8 mouse cellular contexts compared by ENCODE assay signal in genomic region chr2:31689045-31689444, GRCm38 (mm10). TPM values are rescaled to one million over a fixed set of nuclear protein-coding genes. Genes with fewer than 3 reads are reported as not detected.
DNase-seq lines count a peak whose midpoint lies in the region; ATAC-seq and TF ChIP-seq lines count a peak whose summit lies in the region.

No protein-coding gene starts in this region.

- peak overlapping the region; percentile 88 for H3K9ac ChIP-seq in liver, embryonic 11.5 days (ENCODE audit: low read depth, low read length)
- peak overlapping the region; percentile 94 for H3K9ac ChIP-seq in neural tube, embryonic 13.5 days

- no peak for ATAC-seq in liver, embryonic 11.5 days (replicated peaks; ENCODE audit: low FRiP score)
- no peak for ATAC-seq in neural tube, embryonic 13.5 days (ENCODE audit: low read depth)

- H3K4me2 ChIP-seq in liver, embryonic 11.5 days: peak overlapping the region; percentile 95
- H3K4me2 ChIP-seq in neural tube, embryonic 13.5 days: peak overlapping the region; percentile 94

- TF ChIP-seq CTCF in lung, adult 2 months (IDR thresholded peaks at IDR 0.05; ENCODE audit: insufficient read depth, low read length): no peak

- H3K4me3 ChIP-seq in lung, adult 2 months (replicated peaks; ENCODE audit: extremely low read depth, low read depth, low read length): peak overlapping the region; percentile 68
- peak overlapping the region; percentile 94 for H3K4me3 ChIP-seq in embryonic facial prominence, embryonic 10.5 days
- peak overlapping the region; percentile 95 for H3K4me3 ChIP-seq in hindbrain, embryonic 10.5 days
- peak overlapping the region; percentile 89 for H3K4me3 ChIP-seq in liver, embryonic 11.5 days (ENCODE audit: low read depth, low read length)
- peak overlapping the region; percentile 89 for H3K4me3 ChIP-seq in neural tube, embryonic 13.5 days

- H3K27me3 ChIP-seq in embryonic facial prominence, embryonic 10.5 days (replicated peaks; ENCODE audit: low read depth, poor library complexity, severe bottlenecking): no peaks in the 10 kb centered on the region
- no peaks in the 10 kb centered on the region for H3K27me3 ChIP-seq in hindbrain, embryonic 10.5 days (ENCODE audit: insufficient read depth, poor library complexity, severe bottlenecking)
- H3K27me3 ChIP-seq in liver, embryonic 11.5 days (replicated peaks; ENCODE audit: control insufficient read depth, insufficient read depth, low read length): no peaks in the 10 kb centered on the region
- H3K27me3 ChIP-seq in neural tube, embryonic 13.5 days: no peaks in the 10 kb centered on the region

- H3K4me1 ChIP-seq in lung, adult 2 months (ENCODE audit: control insufficient read depth, insufficient read depth, low read length): peaks cover 15% of the 10 kb centered on the region
- peaks cover 37% of the 10 kb centered on the region for H3K4me1 ChIP-seq in embryonic facial prominence, embryonic 10.5 days
- peaks cover 47% of the 10 kb centered on the region for H3K4me1 ChIP-seq in hindbrain, embryonic 10.5 days (replicated peaks)
- H3K4me1 ChIP-seq in liver, embryonic 11.5 days (replicated peaks; ENCODE audit: control insufficient read depth, insufficient read depth, low read length): peaks cover 6% of the 10 kb centered on the region
- peaks cover 49% of the 10 kb centered on the region for H3K4me1 ChIP-seq in neural tube, embryonic 13.5 days (replicated peaks)

- DNase-seq in lung, adult 2 months: peak; percentile 43
- DNase-seq in lung, adult 18-20 months: no peak
- peak; percentile 21 for DNase-seq in embryonic facial prominence, embryonic 10.5 days (ENCODE audit: low spot score)
- no peak for DNase-seq in hindbrain, embryonic 10.5 days (ENCODE audit: low spot score)
- DNase-seq in liver, embryonic 11.5 days (ENCODE audit: low spot score): peak; percentile 41
- no peak for DNase-seq in left cerebral cortex, postnatal 14 days (ENCODE audit: low spot score in 2 of 2)
- no peak for DNase-seq in thymus, postnatal 10 days (ENCODE audit: low spot score in 2 of 2)

- no peaks in the 10 kb centered on the region; the same call in 1 of the 2 replicates for H3K9me3 ChIP-seq in embryonic facial prominence, embryonic 10.5 days
- no peaks in the 10 kb centered on the region for H3K9me3 ChIP-seq in hindbrain, embryonic 10.5 days
- no peaks in the 10 kb centered on the region for H3K9me3 ChIP-seq in liver, embryonic 11.5 days (ENCODE audit: control insufficient read depth, low read length)
- H3K9me3 ChIP-seq in neural tube, embryonic 13.5 days: no peaks in the 10 kb centered on the region

- H3K36me3 ChIP-seq in embryonic facial prominence, embryonic 10.5 days (replicated peaks): peaks cover 12% of the 10 kb centered on the region
- peaks cover 19% of the 10 kb centered on the region for H3K36me3 ChIP-seq in hindbrain, embryonic 10.5 days
- H3K36me3 ChIP-seq in liver, embryonic 11.5 days (ENCODE audit: control insufficient read depth, insufficient read depth, low read length): peaks cover 3% of the 10 kb centered on the region; the same call in 1 of the 2 replicates
- no peaks in the 10 kb centered on the region for H3K36me3 ChIP-seq in neural tube, embryonic 13.5 days

- intact Hi-C loops in left cerebral cortex, postnatal 14 days (cut with DNase I): loop anchor here (10.0 kb wide), 1 partner anchor 286 kb away; the partner anchor contains the start of gene Nup214

- 1% methylated on average over 12 of the region's 12 CpGs for WGBS in lung, adult 2 months
- WGBS in embryonic facial prominence, embryonic 10.5 days: under 1% methylated on average over 12 of the region's 12 CpGs
- WGBS in hindbrain, embryonic 10.5 days: under 1% methylated on average over 12 of the region's 12 CpGs
- WGBS in liver, embryonic 11.5 days: under 1% methylated on average over 12 of the region's 12 CpGs
- under 1% methylated on average over 12 of the region's 12 CpGs for WGBS in neural tube, embryonic 13.5 days

- no peak for TF ChIP-seq POLR2A in lung, adult 2 months (IDR thresholded peaks at IDR 0.05; ENCODE audit: borderline replicate concordance, extremely low read depth, low read depth, low read length)

- peak overlapping the region; percentile 97 for H3K27ac ChIP-seq in embryonic facial prominence, embryonic 10.5 days (replicated peaks)
- H3K27ac ChIP-seq in hindbrain, embryonic 10.5 days: peak overlapping the region; percentile 98
- peak overlapping the region; percentile 87 for H3K27ac ChIP-seq in liver, embryonic 11.5 days (ENCODE audit: low read depth, low read length)
- peak overlapping the region; percentile 96 for H3K27ac ChIP-seq in neural tube, embryonic 13.5 days (replicated peaks)

RNA-seq across cellular contexts. Expression of gene Abl1, which starts 0.9 kb away (rescaled TPM):
- 55.0 and 61.7 TPM in 2 replicates for polyA plus RNA-seq in lung, adult 2 months (2012; rRNA removed)
- polyA plus RNA-seq in embryonic facial prominence, embryonic 10.5 days (2016; fragmentation: Nextera tagmentation; extraction: Ambion mirVana): 62.8 and 64.8 TPM in 2 replicates
- 43.9 and 47.5 TPM in 2 replicates for polyA plus RNA-seq in hindbrain, embryonic 10.5 days (2016; fragmentation: Nextera tagmentation; extraction: Ambion mirVana)
- polyA plus RNA-seq in liver, embryonic 11.5 days (2014; fragmentation: Nextera tagmentation; extraction: Ambion mirVana): 26.7 and 28.9 TPM in 2 replicates
- 19.3 and 21.6 TPM in 2 replicates for polyA plus RNA-seq in neural tube, embryonic 13.5 days (2015; fragmentation: Nextera tagmentation; extraction: Ambion mirVana)
- total RNA-seq in left cerebral cortex, postnatal 14 days (2021): 10 to 100 TPM; 37.4 to 39.6 TPM

RNA-seq across cellular contexts. Expression of gene Exosc2, which starts 18.5 kb away (rescaled TPM):
- polyA plus RNA-seq in lung, adult 2 months (2012; rRNA removed): 7.7 and 8.8 TPM in 2 replicates
- 107 and 112 TPM in 2 replicates for polyA plus RNA-seq in embryonic facial prominence, embryonic 10.5 days (2016; fragmentation: Nextera tagmentation; extraction: Ambion mirVana)
- 77.9 and 102 TPM in 2 replicates for polyA plus RNA-seq in hindbrain, embryonic 10.5 days (2016; fragmentation: Nextera tagmentation; extraction: Ambion mirVana)
- polyA plus RNA-seq in liver, embryonic 11.5 days (2014; fragmentation: Nextera tagmentation; extraction: Ambion mirVana): 86.0 and 96.1 TPM in 2 replicates
- polyA plus RNA-seq in neural tube, embryonic 13.5 days (2015; fragmentation: Nextera tagmentation; extraction: Ambion mirVana): 41.9 and 42.6 TPM in 2 replicates
- 10 to 100 TPM; 21.4 to 24.5 TPM for total RNA-seq in left cerebral cortex, postnatal 14 days (2021)

RNA-seq across cellular contexts. Expression of gene Prdm12, which starts 49.2 kb away (rescaled TPM):
- polyA plus RNA-seq in lung, adult 2 months (2012; rRNA removed): not detected in 2 replicates
- 6.9 and 7.2 TPM in 2 replicates for polyA plus RNA-seq in embryonic facial prominence, embryonic 10.5 days (2016; fragmentation: Nextera tagmentation; extraction: Ambion mirVana)
- 3.8 and 8.1 TPM in 2 replicates for polyA plus RNA-seq in hindbrain, embryonic 10.5 days (2016; fragmentation: Nextera tagmentation; extraction: Ambion mirVana)
- 0.07 TPM in 1 of 2 replicates, not detected in the other for polyA plus RNA-seq in liver, embryonic 11.5 days (2014; fragmentation: Nextera tagmentation; extraction: Ambion mirVana)
- 36.4 and 45.9 TPM in 2 replicates for polyA plus RNA-seq in neural tube, embryonic 13.5 days (2015; fragmentation: Nextera tagmentation; extraction: Ambion mirVana)
- total RNA-seq in left cerebral cortex, postnatal 14 days (2021): under 1 TPM; 0.13 to 0.66 TPM

Comparison
In these comparisons a context has a peak if more than half of its experiments do, and no peak if none do; other contexts are left out.
1. DNase-seq: peak in lung, adult 2 months (single experiment), embryonic facial prominence, embryonic 10.5 days (single experiment) and liver, embryonic 11.5 days (single experiment); none in lung, adult 18-20 months (0 of 2), hindbrain, embryonic 10.5 days (single experiment), left cerebral cortex, postnatal 14 days (0 of 2) and thymus, postnatal 10 days (0 of 2).
2. Peak in every context shown above with its lines, with median percentiles within 50 percentile points of each other: H3K4me3 ChIP-seq and H3K27ac ChIP-seq.